Mouse (Mus musculus): ENCODE data around the gene Dlst.

Dlst gene

DNA sequence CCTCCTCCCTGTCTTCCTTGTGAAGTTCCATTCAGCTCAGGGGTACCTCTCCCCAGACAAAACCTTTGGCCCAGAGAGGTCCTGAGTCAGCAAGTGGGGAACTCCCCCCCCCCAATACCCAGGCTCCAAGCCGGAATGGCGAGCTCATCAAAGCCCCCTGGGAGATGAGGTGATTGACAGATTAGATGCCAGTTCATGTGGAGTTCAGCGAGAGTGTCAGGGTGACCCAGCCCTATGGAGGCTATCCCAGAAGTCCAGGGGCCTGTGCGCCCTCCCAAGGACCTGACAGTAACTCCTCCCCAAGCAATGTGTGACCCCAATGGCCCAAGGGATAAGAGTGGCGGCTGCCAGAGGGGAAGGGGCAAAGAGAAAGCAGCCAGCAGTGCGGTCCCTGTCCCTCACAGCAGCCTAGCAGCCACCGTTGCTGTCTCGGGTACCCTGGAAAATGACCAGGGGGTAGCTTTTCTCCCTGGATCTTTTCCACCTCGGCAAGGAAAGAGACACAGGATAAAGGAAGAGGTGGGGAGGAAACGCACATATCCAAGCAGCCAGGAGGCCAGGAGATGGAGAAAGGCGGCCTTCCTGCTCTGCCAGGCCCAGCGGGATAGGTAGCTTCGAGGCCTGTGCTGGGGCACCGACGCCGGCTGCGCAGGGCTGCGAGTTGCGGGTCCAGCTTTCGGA lies 39.8 kb downstream of the Dlst start:
- DNase-seq (ENCODE audit: low read depth, low spot score) = no peak

DNA sequence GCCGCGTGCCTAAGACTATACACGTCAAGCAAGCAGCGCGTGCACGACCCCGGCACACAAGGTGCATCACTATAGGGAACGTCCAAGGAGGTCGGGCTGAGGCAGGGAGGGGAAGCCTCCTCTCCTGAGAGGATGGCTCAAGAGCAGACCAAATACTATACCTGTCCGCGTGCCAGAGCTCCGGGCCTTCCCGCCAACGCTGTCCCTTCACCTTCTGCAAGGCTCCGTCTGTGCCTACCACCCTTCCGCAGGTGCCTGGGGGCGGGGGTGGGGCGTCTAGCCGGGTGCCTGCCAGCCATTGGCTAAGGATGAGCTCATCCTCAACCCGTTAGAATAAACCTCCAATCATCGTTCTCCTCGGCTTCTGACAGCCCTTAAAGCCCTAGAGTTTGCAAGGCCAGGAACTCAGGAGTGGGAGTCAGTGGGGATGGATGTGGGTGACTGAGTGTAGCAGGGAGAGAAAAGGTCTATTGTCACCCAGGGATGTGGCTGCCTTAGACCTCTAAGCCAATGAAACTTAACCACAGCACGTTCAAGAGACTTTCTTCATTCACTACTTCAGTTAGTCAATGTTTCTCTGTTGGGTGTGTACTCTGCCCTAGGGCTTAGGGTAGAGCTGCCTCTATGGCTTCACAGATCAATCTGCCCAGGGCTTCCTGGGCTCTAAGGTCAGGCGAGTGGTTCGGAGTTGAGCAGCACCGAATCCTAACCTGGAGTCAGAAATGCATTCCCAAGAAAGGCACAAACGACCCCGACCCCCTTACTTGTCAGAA lies 40.6 kb downstream of the Dlst start, which contains the start of gene Rps6kl1:
TSS of gene Rps6kl1 (minus strand) at position 263 of the 773 bp plus-strand sequence.
- DNase-seq (ENCODE audit: low read depth, low spot score) = peak; percentile 75

GRCm38 (mm10) chr12:85153011-85153410 lies 42.4 kb downstream of the Dlst start:
- DNase-seq (ENCODE audit: low read depth, low spot score) = no peak

DNA sequence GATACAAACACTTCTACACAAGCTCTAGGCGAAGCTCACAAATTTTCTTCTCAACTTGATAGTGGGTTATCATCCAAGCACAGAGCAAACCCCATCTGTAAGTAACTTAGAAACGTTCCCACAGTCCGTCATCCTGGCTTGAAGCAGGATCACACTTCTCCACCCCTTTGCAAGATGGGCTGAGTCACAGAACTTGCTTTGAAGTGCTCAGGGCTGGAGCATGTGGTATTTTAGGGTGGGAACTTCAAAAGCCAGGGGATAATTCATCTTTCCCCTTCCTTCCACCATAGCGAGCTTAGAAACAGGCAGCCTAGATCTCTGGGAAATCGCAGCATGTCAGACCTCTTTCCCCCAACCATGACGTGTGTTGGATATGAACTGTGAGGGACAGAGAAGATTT lies 45.7 kb downstream of the Dlst start:
- no peak for DNase-seq (ENCODE audit: low read depth, low spot score)

GRCm38 (mm10) chr12:85157797-85158460 lies 47.3 kb downstream of the Dlst start:
- no peak for DNase-seq (ENCODE audit: low read depth, low spot score)

DNA sequence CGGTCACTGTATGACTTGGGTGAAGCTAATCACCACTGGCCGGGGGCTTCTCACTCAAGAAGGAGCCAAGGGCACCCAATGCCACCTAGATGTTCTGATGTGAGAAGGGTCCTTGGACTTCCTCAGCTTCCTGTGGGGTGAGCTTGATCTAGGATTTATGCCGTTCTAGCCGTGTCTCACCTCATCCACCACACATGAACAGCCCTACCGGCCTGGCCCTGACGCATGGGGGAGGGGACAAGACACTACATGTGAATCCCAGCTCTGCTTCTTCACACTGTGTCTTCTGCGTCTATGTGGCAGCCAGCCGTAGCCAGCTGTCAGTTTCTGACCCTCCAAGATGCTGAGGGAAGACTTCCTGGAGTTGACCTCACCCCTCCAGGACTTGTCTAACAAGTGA lies 48.2 kb downstream of the Dlst start:
- DNase-seq (ENCODE audit: low read depth, low spot score) = no peak

GRCm38 (mm10) chr12:85159592-85159991 lies 49.0 kb downstream of the Dlst start:
- no peak for DNase-seq (ENCODE audit: low read depth, low spot score)

GRCm38 (mm10) chr12:85164996-85165395 lies 54.4 kb downstream of the Dlst start:
- no peak for DNase-seq (ENCODE audit: low read depth, low spot score)

DNA sequence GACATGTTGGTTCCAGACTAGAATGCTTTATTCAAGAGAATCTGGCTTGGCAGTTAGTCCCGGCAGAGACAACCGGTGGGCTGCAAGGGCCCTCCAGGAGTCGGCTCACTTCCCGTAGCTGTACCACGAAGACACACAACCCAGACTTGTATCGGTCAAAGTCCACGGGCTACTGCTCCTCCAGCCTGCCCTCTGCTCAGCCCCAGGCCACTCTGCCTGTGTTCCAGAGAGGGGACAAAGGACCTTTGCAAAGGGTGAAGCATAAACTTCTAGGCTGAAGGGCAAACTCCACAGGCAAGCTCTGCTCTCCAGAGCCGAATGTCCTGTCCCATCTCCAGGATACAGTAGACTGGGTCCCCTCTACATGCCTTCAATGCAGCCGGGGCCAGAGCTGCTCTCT lies 56.0 kb downstream of the Dlst start:
- no peak for DNase-seq (ENCODE audit: low read depth, low spot score)

DNA sequence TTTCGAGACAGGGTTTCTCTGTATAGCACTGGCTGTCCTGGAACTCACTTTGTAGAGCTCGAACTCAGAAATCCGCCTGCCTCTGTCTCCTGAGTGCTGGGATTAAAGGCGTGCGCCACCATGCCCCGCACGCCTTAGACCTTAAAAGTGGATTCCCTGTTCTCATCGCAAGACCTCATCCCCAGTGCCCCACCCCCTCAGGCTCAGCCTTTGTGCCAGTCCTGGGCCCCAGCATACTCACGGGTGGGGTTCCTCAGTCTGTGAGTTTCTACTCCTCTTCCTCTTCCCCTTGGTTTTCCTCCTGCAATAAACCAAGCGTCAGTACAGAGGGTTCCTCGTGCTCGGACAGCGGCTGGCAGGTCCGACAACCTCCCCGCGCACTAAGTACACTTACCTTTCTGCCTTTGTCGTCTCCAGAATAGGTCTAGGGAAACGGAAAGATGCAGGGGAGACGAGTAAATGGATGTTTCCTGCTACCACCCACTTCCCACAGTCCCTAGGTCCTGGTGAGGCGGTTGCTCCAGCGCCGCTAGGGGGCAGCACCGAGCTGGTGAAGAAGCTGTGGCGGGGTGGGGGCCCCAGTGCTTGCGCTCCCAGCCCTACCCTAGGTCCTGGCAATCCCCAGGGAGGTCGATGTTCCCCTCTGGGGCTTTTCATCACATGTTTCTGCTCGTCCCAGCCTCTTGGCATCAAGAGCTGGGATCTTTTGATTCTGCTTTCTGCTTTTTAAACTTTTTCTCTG lies 58.7 kb downstream of the Dlst start:
- DNase-seq (ENCODE audit: low read depth, low spot score) = peak; percentile 92

GRCm38 (mm10) chr12:85169877-85170276 lies 59.2 kb downstream of the Dlst start:
- no peak for DNase-seq (ENCODE audit: low read depth, low spot score)

GRCm38 (mm10) chr12:85170284-85170947 lies 59.8 kb downstream of the Dlst start:
- no peak for DNase-seq (ENCODE audit: low read depth, low spot score)

- no peak for DNase-seq (ENCODE audit: low read depth, low spot score)
Observed at GRCm38 (mm10) chr12:85170948-85171307, 60.3 kb downstream of the Dlst start.

DNA sequence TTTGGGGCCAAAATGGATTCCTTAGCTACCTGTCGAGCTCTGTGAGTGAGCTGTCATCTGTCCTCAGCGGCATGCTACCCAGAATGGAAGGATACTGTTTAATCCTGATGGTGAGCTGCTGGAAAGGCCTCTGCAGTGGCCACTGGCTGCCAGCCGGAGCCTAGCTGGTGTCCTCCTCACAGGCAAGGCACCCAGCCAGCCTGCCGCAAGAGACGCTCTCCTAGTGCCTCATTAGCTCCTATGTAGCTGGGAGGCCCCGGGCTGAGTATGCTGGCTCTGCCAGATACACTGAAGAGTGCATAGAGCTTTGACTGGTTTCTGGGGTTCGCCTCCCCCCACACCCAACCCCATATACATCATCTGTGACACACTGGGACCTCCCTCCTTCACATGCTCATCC lies 63.4 kb downstream of the Dlst start:
- DNase-seq (ENCODE audit: low read depth, low spot score) = no peak

- no peak for DNase-seq (ENCODE audit: low read depth, low spot score)
Observed at GRCm38 (mm10) chr12:85175087-85175675, 64.5 kb downstream of the Dlst start.

- DNase-seq (ENCODE audit: low read depth, low spot score) = no peak
Observed at GRCm38 (mm10) chr12:85175926-85176845, 65.6 kb downstream of the Dlst start.

DNA sequence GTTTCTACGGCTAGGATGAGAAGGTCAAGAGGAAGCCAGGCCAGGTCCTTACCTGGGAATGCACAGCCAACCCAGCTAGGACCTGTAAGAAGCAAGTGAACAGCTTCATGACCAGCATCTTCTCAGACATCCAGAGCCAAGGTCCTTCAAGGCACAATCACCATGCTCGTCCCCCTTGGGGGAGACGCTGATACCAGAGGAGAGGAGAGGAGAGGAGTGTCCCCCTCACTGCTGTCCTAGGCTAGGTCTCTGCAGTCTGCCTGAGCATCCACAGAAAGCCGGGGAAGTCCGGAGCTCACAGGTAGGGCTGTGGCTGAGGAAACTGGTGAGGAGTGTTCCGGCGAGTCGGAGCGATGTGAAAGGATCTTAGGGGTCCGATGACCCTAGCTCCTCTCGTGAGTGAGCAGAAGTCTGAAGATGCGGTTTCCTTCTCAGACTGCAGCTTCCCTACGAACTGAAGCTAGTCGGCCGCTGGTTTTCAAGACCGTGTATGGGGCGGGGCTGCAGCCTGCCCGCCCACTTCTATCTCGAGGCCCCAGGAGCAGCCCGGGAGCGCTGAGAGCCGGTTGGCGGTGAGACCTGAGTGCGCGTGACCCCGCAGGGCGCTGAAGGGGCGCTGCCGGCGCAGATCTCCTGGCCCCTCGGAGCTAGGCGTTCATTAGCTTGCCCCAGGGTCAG lies 66.4 kb downstream of the Dlst start:
- DNase-seq (ENCODE audit: low read depth, low spot score) = peak; percentile 70

- DNase-seq (ENCODE audit: low read depth, low spot score) = no peak
Observed at GRCm38 (mm10) chr12:85177740-85178239, 67.2 kb downstream of the Dlst start, which contains the start of gene Pgf. Gene Pgf (minus strand): TSS chr12:85177790.

GRCm38 (mm10) chr12:85178294-85178693 lies 67.7 kb downstream of the Dlst start:
- no peak for DNase-seq (ENCODE audit: low read depth, low spot score)

All from CD4-positive, CD25-positive, alpha-beta regulatory T cell, adult 2 months (primary cell).